Mouse (Mus musculus): ENCODE data around the gene Nfib.

DNA sequence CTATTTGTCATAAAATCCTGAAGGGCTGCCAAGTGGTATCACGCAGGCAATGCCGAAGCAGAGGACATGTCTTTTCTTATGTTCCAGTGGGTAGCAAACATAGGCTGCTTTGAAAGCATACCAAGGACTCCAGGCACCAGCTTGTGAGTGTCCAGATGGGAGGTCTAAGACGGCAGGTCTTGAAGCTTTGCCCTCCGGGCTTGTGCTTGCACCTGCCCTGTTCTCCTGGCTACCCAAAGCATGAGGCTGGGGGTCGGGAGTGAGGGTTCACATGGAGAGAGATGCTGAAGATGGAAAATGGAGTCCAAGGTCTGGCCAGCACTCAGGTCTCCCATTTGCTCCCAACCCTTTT is 61.8 kb downstream of the Nfib start:
- TF ChIP-seq POLR2A (IDR thresholded peaks at IDR 0.05; ENCODE audit: borderline replicate concordance, extremely low read depth, low read depth, low read length) (no peak), CTCF (IDR thresholded peaks at IDR 0.05; ENCODE audit: insufficient read depth, low read length) (no peak)

Measured in lung, adult 2 months (tissue).